ENCODE assay signal across 25 mouse cellular contexts in genomic region chr6:12787129-12787528, GRCm38 (mm10). TPM values are rescaled to one million over a fixed set of nuclear protein-coding genes. Genes with fewer than 3 reads are reported as not detected.
"Had no signal": no experiment of that assay in that cellular context is flagged by ENCODE, and none has a peak within 500 bp of the region (broad histone marks: within the 10 kb centered on the region; RNA-seq: fewer than 3 reads in every experiment).

No protein-coding gene starts in this region.

- H3K9me3 ChIP-seq: forebrain, embryonic 15.5 days; heart, embryonic 10.5 days; heart, embryonic 12.5 days; hindbrain, embryonic 15.5 days; kidney, embryonic 15.5 days; limb, embryonic 13.5 days; limb, embryonic 15.5 days; liver, embryonic 12.5 days had no signal

- H3K27me3 ChIP-seq: forebrain, embryonic 15.5 days; heart, embryonic 12.5 days; hindbrain, embryonic 15.5 days; kidney, embryonic 15.5 days; limb, embryonic 13.5 days; limb, embryonic 15.5 days; liver, embryonic 12.5 days had no signal

- H3K4me3 ChIP-seq: forebrain, embryonic 15.5 days; heart, embryonic 10.5 days; heart, embryonic 12.5 days; hindbrain, embryonic 15.5 days; kidney, embryonic 15.5 days; limb, embryonic 13.5 days; limb, embryonic 15.5 days; liver, embryonic 12.5 days had no signal

- ATAC-seq: forebrain, embryonic 15.5 days; forebrain, postnatal 0 days; inflammation-experienced regulatory T-cells, adult 6 months; liver, embryonic 12.5 days had no signal

- H3K4me2 ChIP-seq: forebrain, embryonic 15.5 days; heart, embryonic 12.5 days; hindbrain, embryonic 15.5 days; kidney, embryonic 15.5 days; limb, embryonic 13.5 days; limb, embryonic 15.5 days; liver, embryonic 12.5 days had no signal

- H3K36me3 ChIP-seq: forebrain, embryonic 15.5 days; heart, embryonic 10.5 days; heart, embryonic 12.5 days; hindbrain, embryonic 15.5 days; kidney, embryonic 15.5 days; limb, embryonic 13.5 days; limb, embryonic 15.5 days; liver, embryonic 12.5 days had no signal

- H3K27ac ChIP-seq: forebrain, embryonic 15.5 days; heart, embryonic 10.5 days; hindbrain, embryonic 15.5 days; kidney, embryonic 15.5 days; kidney, postnatal 0 days; limb, embryonic 13.5 days; limb, embryonic 15.5 days; liver, embryonic 12.5 days; liver, embryonic 14.5 days had no signal

- H3K4me1 ChIP-seq: forebrain, embryonic 15.5 days; heart, embryonic 10.5 days; heart, embryonic 12.5 days; hindbrain, embryonic 15.5 days; kidney, embryonic 15.5 days; limb, embryonic 15.5 days; liver, embryonic 12.5 days had no signal

- DNase-seq: forebrain, postnatal 0 days; gastrocnemius, postnatal 14 days; gastrocnemius, postnatal 36 days; heart, adult 18-20 months; heart, postnatal 10 days; heart, postnatal 4 days; kidney, adult 11 months; kidney, adult 2 months; kidney, adult 9 months; kidney, postnatal 14 days; kidney, postnatal 36 days; layer of hippocampus, adult 9-11 months; layer of hippocampus, postnatal 36 days; left cerebral cortex, postnatal 4 days had no signal

- H3K9ac ChIP-seq: forebrain, embryonic 15.5 days; forebrain, postnatal 0 days; heart, embryonic 12.5 days; hindbrain, embryonic 15.5 days; kidney, embryonic 15.5 days; limb, embryonic 13.5 days; limb, embryonic 15.5 days; liver, embryonic 12.5 days; liver, embryonic 14.5 days had no signal

RNA-seq across cellular contexts. Expression of gene Thsd7a, which starts 37.9 kb away (rescaled TPM):
- polyA plus RNA-seq: inflammation-experienced regulatory T-cells, adult 6 months had no signal
